Mouse (Mus musculus) T-helper 17 cell (primary cell): ENCODE results near the gene Plxna1.

Source experiments
- in situ Hi-C, 2 experiments: fragments of 300-600 bp; cut with MboI, MseI; formaldehyde crosslinking; loops; 1 replicate in 1 of 2; 2 replicates in 1 of 2; pipeline ENCODE4 v1.15.1; 2025; ENCODE audit warnings: high pct_unique_total_duplicates in 2 of 2

Gene Plxna1

GRCm38 (mm10) chr6:89285561-89286285, 76.7 kb downstream of the Plxna1 start:
- in situ Hi-C loops: no loop called here

GRCm38 (mm10) chr6:89285116-89285515, 77.3 kb downstream of the Plxna1 start:
- in situ Hi-C loops: no loop called here

- in situ Hi-C loops: no loop called here
Measured at GRCm38 (mm10) chr6:89283095-89283494, 79.3 kb downstream of the Plxna1 start.

GRCm38 (mm10) chr6:89282626-89283025, 79.8 kb downstream of the Plxna1 start:
- in situ Hi-C loops: no loop called here

- in situ Hi-C loops: no loop called here
Measured at GRCm38 (mm10) chr6:89281492-89282332, 80.7 kb downstream of the Plxna1 start.

- in situ Hi-C loops: no loop called here
Measured at GRCm38 (mm10) chr6:89280555-89280954, 81.9 kb downstream of the Plxna1 start.

GRCm38 (mm10) chr6:89271731-89272475, 90.5 kb downstream of the Plxna1 start:
- in situ Hi-C loops: no loop called here

GRCm38 (mm10) chr6:89267181-89267580, 95.2 kb downstream of the Plxna1 start:
- in situ Hi-C loops: no loop called here
